Mouse (Mus musculus) megakaryocyte, adult 5-6 weeks (primary cell): ENCODE measurements at regions not wholly inside any gene's neighbourhood (a gene's known extent, or its start where the extent isn't known, plus 50 kb on each side); places are given as distances from the start of the nearest gene placed in this dataset.
A peak's percentile ranks its signal among the peaks of the same experiment; 100 is the strongest.

Source experiments
- ATAC-seq: 2 replicates; pipeline ENCODE4 v1.8.0; 2016; ENCODE audit warnings: mild to moderate bottlenecking, inconsistent platforms; ENCODE audit not compliant: poor library complexity, severe bottlenecking

DNA sequence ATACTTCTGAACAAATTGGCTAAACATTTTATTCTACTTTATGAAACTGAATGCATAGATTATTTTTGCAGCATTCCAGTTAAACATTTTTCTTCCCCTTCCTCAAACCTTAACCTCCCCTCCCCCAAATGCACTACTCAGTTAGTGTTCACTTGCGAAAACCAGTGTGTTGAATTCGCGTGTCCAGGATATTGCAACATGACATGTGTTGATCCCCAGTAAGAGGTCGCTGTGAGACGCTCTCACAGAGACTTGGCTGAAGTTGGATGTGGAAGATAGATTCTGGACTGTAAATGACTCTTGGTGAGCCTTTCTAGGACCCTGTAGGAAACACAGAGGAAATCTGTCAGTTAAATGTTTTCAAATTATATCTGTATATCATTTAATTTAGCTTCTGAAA lies 221.0 kb upstream of the Zic1 start:
- ATAC-seq: peak; percentile 58

DNA sequence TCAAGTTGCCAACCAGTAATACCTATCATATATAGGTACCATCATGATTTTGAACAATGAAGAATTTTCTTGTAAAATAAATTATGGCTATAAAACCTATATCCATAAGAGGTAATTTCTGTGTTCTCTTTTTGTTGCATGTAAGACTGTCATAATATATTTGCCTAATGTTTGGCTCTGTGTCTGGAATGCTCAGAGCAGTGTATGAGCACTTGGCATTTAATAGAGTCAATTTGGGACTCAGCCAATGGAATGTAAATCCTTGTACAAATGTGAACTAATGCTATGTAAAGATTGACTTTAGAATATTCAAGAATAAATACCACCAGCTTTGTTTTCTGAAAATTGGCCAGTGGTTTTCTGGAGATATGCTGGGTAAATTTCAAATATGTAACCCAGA lies 208.5 kb upstream of the Zic1 start:
- no peak for ATAC-seq

DNA sequence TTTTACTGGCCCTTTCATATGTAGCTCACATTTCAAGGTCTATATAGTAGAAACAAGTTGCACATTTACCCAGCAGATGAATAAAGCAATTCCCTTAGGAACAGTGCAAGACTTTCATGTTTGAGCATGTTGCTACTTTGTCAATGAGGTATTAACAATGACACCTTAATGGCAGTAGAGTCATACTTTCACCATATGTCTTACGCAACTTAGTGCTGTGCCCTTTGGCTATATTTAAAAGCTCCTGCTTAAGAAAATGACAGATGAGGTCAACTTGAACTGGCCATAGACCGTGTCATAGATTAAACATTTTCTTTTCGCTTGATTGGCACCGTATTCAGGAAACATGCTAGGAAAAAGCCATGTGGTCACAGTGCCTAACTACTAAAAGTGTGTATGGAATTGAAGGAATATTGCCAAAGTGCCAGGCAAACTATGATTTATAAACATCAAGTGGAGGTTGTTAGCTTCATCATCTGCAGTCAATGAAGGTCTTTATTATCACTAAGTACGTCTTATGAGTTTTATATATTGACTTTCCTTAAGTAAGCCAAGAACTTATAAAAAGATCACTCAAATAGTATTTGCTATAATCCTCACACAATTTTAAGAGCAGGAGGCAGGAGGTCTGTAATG lies 200.5 kb upstream of the Zic1 start:
- no peak for ATAC-seq

DNA sequence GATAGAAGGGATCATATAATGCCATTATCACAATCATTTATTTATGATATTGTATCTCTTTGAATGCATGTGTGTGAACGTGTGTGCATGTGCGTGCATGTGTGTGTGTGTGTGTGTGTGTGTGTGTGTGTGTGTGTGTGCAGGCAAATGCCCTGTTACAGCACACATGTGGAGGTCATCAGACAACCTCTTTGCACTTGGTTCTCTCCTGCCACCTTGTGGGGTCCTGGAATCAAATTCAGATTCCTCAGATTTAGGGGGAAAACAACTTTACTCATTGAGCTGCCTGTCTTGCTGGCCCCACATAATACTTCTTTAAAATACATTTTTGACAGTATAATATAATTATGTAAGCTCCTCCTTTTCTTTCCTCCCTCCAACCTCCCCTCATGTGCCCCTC lies 195.7 kb upstream of the Zic1 start:
- no peak for ATAC-seq

DNA sequence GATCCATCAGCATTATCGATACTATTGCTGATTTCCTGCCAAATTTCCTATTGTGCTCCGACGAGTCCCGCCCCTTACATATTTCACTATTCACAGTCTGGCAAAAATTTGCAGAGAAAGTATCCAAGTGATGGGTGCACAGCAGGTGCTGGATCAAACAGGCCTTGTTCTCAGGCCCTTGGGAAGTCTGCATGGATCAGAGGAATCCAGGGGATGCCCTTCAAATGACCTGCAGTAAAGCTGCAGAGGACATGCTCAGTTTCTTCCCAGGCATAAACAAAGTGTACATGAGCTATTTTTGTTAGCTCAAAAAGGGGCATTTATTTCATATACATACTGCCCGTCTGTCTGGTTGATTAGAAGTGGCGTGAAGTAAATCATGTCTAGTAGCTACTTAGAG lies 194.2 kb upstream of the Zic1 start:
- ATAC-seq: no peak

DNA sequence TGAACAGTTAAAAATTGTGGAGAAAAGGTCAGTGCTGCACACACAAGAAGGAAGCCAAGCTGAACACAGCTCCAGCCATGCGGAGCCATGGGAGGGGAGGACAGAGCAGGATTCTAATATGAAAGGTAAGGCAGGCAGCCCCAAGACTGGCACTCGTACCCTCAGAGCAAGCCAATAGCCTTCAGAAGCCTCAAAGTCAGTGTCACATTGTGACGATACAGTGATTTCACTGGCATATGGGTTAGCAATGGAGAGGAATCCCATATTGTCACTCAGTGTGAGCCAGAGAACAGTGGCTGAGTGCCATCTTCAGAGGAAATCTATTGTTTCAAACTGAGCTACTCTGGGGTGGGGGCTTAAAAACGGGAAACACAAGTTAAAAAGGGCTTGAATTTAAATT lies 181.4 kb upstream of the Zic1 start:
- ATAC-seq: no peak

DNA sequence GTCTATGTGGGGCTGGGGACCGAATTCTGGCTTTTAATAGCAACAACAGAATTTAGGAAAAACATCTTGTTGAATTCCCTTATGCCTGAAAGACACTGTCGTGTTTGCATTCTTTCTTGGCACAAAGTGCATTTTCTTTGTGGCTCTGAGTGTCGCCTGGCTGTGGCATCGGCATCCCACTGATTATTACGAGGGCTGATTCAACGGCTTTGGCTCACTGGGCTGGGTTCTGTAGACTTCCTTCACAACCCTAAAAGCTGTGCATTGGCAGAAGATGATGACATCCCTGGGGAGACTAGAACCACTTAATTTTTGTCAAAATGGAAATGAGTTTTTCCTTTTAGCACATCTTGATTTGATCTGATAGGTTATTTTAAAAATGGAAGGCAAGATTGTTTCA lies 179.8 kb upstream of the Zic1 start:
- no peak for ATAC-seq

DNA sequence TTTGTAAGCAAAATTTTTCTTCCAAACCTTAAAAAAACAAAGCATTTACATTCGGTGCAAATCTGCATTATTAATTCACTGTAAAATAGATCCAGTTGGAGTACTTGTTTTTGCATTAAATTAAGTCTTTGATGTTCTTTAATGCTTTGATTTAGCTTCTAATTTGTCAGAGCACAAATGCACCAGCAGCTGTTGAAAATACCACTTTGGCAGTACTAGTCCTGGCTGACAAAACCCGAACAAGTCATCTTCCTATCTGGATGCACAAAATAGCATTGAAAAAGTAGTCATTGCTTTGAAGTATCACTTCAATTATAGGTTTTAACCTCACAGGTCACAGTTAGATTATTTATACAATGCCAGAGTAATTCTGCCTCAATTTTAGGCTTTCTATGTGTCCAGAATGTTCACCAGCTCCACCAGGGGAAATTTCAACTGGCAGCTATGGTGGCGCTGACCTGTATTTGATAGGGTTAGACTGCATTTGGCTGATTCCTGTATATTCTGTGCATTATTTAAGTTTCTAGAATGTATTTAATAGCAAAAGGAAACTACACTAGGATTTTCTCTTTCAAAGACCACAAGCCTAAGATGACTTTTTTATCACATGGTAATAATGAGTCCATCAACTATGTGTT lies 163.3 kb upstream of the Zic1 start:
- ATAC-seq: no peak

DNA sequence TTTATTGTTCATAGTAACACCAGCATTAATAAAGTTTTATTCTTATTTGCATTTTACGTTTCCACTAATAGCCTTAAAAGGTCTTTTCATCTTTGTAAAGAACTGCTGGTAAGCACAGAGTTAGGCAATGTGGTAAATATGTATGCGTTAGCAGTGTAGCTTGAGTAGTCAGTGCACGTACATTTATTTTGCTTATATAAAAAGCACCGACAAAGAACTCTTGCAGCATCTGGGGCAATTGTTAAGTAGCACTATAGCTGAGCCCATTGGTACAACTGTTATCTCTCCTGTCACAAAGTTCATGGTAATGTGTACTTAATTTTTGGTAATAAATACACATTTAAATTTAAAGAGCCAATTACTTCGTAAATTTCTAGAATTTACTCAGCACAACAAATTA lies 162.8 kb upstream of the Zic1 start:
- no peak for ATAC-seq

DNA sequence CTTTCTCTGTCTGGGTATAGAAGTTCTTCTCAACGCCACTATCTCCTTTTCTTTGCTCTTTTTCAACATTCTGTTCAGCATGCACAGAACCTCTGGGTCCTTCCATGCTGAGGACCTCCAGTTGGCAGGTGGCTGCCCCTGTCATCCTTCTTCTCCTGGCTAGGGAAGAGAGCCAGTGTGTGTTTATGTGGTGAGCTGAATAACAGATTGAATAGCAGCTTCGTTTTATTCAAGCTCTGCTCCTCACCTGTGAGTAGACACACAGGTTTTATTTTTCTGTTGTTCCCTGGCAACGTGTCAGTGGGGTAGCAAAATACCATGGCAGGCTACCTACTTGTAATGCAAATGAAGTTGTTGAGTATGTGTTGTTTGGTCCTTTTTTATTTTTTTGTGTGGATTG lies 154.9 kb upstream of the Zic1 start:
- no peak for ATAC-seq

DNA sequence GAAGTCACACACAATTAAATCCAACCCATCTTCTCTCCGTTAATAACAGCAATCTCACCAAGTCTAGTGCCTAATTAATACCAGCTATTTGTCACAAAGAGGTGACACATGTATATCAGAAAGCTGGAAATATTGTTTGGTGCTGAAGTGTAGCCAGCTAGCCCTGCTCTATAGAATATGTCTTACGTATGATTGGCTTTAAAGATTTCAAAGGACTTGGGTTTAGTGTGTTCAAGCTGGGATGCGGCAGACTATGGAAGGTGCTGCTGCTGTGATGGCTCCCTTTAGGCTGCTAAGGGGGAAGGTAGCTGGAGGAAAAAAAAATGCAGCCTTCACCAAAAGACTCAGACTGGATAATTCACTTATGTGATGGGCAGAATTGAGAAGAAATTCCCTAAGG lies 144.1 kb upstream of the Zic1 start:
- no peak for ATAC-seq

DNA sequence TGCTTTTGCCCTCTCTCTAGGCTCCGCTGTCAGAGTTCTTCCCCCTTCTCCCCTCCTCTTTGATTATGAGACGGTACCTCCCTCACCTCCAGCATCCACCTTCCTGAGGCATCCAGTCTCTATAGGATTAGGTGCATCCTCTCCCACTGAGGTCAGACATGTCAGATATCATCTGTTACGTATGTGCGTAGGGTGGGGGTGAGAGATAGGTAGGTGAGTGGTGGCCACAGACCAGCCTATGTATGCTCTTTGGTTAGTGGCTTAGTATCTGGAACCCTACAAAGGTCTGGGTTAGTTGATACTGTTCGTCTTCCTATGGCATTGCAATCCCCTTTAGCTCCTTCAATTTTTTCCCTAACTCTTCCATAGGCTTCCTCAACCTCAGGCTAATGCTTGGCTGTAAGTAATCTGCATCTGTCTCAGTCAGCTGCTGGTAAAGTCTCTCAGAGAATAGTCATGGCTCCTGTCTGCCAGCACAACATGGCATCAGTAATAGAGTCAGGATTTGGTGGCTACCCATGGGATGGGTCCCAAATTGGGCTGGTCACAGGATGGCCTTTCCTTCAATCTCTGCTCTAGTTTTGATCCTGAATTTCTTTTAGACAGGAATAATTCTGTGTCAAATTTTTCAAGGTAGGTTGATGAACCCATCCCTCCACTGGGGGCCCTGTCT lies 138.2 kb upstream of the Zic1 start:
- ATAC-seq: no peak

DNA sequence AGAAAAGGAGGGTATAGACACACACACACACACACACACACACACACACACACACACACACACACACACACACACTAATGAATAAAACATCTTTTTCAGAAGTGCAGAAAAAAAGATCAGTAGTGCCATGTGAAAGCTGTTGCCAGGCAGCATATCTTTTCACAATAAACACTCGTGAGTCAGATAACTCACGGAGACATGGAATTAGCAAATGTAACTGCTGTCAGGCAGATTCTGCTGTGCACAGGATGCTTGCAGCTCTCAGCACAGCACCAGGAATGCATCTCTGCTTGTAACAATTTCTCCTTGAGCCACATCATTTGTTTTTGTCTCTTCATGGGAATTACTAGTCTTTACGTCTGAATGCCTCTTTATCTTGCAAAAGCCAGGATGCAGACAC lies 111.0 kb upstream of the Zic1 start:
- no peak for ATAC-seq

DNA sequence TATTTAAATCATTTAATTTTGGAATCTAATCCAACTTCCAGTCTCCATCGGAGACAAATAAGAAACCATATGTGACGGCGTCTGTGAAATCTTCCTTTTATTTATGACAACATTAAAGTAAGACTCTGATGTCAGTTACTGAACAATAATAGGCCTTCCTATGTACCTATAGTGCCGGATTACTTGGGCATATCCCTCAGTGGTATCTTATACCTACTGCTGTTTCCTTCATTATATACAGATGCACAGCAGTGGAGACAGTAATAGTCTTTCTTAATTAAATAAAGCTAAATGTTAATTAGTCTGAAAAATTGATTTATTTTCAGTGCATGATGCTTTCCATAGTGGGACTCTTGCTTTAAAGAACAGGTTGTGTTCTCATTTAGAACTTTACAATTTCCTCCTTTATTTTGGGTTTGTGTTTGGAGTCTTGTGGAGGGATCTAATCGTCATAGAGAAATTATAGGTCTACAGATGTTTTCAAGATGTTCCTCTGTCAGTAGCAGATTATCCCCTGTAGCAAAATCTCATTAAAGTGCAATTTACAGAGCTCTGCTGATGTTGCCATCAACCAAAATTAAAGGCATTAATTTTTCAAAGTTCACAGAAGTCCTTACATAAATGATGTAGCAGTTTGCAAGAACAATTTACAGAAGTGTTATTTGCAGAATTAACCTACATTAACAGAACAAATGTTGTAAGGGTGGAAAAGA lies 97.3 kb upstream of the Zic1 start:
- ATAC-seq: no peak

DNA sequence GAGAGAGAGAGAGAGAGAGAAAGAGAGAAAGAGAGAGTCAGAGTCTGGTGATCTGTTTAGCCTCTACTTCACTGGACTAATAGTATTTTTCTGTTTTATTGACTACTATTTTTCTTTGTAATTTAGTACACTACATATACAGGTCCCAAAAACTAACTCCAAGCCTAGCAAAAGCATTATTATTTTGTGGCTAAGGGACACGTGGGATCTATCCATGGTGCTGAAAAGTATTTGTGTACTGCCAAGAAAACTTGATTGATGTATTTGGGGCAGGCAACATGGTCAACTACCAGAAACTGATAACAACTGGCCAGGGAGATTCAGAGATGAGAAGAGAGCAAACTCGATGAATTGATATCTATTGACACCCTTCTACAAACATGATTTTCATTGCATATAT lies 94.3 kb upstream of the Zic1 start:
- no peak for ATAC-seq

DNA sequence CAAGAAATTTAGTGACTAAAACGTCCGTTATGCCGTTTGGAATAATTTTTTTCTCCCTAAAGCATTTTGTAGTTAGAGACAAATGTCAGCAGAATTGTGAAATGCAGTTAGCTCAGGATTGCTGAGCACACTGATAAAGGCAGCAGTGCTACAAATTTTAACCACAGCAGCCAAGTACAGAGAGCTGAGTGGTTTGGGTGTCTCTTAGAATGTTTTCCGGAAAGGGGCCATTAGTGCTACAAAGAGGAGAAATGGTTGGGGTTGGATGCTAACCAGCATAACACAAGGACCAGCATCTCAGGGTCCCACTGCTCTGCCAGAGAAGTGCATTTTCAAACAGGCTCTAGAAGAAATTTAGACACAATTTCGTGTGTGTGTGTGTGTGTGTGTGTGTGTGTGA lies 91.2 kb upstream of the Zic1 start:
- no peak for ATAC-seq

DNA sequence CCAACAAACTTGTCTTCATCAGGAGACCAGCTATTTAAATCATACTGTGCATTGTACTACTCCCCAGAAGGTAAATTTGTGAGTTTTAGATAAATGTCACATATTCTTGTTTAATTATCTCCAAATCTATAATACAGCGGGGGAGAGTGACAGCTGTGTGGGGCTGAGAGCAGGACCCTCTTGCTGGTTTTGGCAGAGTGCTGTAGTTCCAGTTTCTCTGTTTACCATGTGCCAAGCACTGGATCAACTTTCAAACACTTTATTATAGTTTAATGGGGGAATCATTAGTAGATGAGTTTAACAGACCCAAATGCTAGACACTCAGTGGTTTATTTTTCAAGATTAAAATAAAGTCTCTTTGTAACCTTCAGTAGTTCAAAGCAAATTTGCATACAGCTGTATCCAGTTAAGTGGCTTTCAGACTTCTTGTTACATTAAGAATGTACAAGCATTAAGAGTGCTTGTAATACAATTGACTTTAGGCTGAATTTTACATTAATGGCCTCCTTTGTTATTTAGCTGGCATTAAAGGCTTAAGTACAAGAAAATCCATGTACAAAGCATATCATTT lies 90.7 kb upstream of the Zic1 start:
- ATAC-seq: no peak

DNA sequence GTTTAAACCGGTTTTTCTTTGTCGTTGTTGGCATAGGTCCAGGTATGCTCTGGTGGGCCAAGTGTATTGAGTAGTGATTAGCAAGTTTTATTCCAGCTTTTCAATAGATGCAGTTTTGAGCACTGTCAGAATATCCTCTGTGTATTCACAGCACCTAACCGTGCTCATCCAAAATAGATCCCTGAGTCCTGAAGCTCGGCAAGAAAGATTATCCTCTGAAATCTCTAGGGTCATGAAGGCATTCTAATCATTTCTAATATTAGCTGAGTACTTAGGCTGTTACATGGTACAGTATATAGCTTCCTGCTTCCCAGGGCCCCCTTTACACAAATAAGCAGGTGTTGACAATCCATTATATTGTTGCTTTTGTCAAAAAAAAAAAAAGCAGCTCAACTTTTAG lies 73.5 kb upstream of the Zic1 start:
- no peak for ATAC-seq
